Mouse (Mus musculus): Measurements from ENCODE around the gene Ifih1.

- no peak for TF ChIP-seq POLR2A (IDR thresholded peaks at IDR 0.05; ENCODE audit: low read depth, low read length)
- no peak for TF ChIP-seq CTCF (IDR thresholded peaks at IDR 0.05; ENCODE audit: extremely low read depth, insufficient read depth, insufficient read length, insufficient replicate concordance)
Measured at GRCm38 (mm10) chr2:62549659-62550058, 96.4 kb downstream of the Ifih1 start.
